16 mouse cellular contexts compared by ENCODE assay signal in the genomic region with DNA sequence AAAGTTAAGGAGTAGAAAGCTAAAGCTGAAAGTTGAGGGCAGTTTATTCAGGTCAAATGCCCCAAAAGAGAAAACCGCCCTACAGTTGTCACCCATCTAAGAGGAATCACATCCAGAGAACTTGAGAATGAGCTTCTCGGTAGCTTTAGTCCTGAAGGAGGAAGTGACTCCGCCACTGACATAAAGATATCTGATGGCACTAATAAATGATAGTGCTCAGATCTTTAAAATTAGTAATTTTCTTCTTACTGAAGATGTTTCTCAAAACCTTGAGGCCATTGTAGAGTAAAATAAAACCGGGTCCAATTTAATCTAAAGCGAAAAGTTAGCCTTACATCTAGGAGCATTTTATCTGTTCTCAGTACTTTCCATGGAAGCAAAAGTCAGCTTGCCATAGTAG.
"Had no signal": no experiment of that assay in that cellular context is flagged by ENCODE, and none has a peak within 500 bp of the region (broad histone marks: within the 10 kb centered on the region; RNA-seq: fewer than 3 reads in every experiment).

No protein-coding gene starts in this region.

- H3K27ac ChIP-seq: neural tube, embryonic 13.5 days; neural tube, embryonic 15.5 days; stomach, embryonic 15.5 days; stomach, postnatal 0 days had no signal

- H3K4me1 ChIP-seq: neural tube, embryonic 13.5 days; neural tube, embryonic 15.5 days; stomach, embryonic 15.5 days had no signal

- H3K4me3 ChIP-seq: neural tube, embryonic 13.5 days; neural tube, embryonic 15.5 days; stomach, embryonic 15.5 days had no signal

- H3K27me3 ChIP-seq: neural tube, embryonic 13.5 days; neural tube, embryonic 15.5 days; stomach, embryonic 15.5 days had no signal

- H3K9ac ChIP-seq: neural tube, embryonic 13.5 days; neural tube, embryonic 15.5 days; stomach, embryonic 15.5 days had no signal

- H3K9me3 ChIP-seq: neural tube, embryonic 13.5 days; neural tube, embryonic 15.5 days; stomach, embryonic 15.5 days had no signal

- H3K36me3 ChIP-seq: neural tube, embryonic 13.5 days; neural tube, embryonic 15.5 days; stomach, embryonic 15.5 days had no signal

- DNase-seq: retina, postnatal 1 day; right cerebral cortex, adult 18-20 months; right cerebral cortex, postnatal 14 days; right cerebral cortex, postnatal 25 days; right cerebral cortex, postnatal 4 days; spleen, adult 18-20 months; thymus, adult 18-20 months; thymus, adult 2 months; thymus, postnatal 14 days; thymus, postnatal 25 days; thymus, postnatal 36 days; thymus, postnatal 4 days had no signal
